Mouse (Mus musculus): ENCODE measurements around the gene Srxn1.

- TF ChIP-seq CTCF (IDR thresholded peaks at IDR 0.05) (no peak), POLR2A (IDR thresholded peaks at IDR 0.05; ENCODE audit: insufficient read depth, low read depth, low read length) (no peak)
Measured at GRCm38 (mm10) chr2:152084298-152084697, 21.0 kb upstream of the Srxn1 start.

Measured in heart, adult 2 months (tissue).